Mouse (Mus musculus) c-Kit-positive CD71-negative TER-119-negative erythroid progenitor cells, embryonic 14.5 days (primary cell): ENCODE measurements around the gene Dock1.

Experiments
- DNase-seq: peaks from one replicate; pipeline ENCODE4 v3.0.0-alpha.2; 2013; ENCODE audit warnings: low read depth

Dock1 gene

DNA sequence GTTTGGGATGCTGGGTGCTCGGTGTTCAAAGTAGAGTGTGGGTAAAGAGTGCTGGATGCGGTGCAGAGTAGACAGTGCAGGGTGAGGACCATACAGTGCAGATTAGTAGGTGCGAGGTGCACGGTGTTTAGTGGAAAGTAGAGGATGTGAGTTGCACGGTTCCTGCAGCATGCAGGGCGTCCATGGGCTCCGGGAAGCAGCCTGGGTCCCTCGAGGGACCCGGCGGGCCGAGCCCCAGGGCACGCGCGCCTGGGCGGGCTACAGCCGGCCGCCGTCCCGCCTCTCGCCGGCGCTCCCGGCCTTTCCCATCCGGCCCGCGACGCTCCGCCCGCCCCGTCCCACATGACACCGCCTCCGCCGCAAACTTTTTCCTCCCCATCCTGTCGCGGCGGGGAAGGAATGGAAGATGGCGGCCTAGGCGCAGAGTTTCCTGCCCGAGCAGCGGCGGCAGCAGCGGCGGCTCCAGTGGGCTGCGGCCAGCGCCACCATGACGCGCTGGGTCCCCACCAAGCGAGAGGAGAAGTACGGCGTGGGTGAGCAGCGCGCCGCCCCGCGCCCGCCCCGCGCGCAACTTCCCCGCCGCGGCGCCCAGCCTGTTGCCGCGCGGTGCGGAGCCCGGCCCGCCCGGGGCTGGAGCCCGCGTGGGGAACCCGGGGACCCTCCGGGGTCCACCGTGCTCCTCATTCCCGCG, at the start of gene Dock1:
Gene Dock1 (plus strand): TSS at position 343 of the 691 bp plus-strand sequence.
- no peak for DNase-seq

DNA sequence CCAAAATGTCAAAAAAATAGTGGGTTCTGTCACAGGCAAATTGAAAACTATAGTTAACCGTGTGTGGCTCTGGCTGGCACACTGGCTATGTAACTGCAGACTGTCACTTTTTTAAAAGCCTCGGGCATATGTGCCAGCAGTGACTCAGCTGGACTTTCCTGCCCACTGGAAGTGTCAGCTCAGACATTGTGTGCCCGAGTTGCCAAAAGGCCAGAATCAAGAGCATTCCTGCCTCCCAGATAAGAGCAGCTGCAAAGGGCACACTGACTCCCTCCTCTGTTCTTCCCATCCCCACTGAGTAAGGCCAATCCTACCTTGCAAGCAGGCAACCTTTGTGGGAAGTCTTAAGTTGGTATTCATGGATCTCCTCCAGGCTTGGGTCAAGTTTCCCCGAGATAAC, 42.5 kb upstream of the Dock1 start:
- DNase-seq, result no peak

DNA sequence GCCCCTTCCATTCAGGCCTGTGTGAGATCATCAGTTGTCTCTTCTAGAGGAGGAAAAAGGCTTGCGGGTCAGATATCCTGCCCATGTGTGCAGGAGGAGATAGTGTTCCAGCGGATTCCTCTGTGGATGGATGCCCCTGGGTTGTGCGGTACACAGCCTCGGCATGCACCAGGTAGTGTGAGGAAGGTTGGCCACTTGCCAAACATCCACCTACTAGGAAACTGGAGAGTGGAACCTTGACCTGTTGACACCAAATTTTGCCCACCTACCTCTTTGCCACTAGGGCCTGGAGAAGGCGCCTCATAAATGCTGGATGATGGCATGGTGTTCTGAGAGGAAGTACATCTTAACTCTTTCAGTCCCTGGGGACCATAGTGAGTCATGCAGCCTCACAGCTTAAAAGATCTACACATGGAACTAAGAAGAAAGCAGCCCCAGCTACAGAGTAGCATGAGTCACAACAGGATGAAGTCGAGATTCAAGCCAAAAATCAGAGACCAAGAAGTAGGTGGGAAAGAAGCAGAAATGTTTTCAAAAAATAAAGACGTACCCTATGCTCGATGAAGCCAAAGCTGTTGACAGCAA, 20.1 kb upstream of the Dock1 start:
- no peak for DNase-seq

DNA sequence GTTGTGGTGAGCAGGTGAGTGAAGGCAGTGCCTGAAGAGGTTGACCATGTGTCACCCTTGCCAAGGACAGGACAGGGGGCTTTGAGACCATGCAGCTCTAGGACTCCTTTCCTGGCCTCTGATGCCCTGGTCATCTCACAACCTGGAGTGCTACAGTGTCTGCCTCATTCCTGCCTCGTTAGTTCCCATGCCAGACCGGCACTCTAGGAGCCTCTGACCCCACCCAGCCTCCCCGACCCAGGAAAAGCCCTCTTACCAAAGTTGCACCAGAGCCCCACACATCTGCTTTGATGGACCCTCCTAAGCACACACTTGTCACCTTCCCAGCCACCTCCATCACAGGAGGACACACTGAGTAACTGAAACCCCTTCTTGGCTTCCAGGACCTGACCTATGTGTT, 19.4 kb upstream of the Dock1 start:
- DNase-seq, result no peak

DNA sequence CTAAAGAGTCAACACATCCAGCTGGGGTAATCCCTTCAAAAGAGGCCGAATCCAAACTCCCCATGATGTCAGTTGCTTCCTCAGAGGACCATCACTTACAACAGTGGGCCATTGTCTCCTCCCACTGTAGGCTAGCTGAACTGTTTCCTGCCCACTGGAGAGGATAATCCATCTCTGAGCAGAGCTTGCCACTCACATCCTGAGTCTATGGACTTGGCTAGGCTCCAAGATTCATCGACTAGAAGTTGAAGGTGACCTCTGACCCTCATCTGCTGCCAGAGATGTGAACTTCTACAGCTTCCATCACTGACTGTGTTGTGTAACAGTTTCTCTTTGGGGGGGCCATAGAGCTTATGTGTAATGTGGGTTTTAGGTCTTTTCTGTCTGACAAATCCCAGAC, 7.2 kb upstream of the Dock1 start:
- no peak for DNase-seq

DNA sequence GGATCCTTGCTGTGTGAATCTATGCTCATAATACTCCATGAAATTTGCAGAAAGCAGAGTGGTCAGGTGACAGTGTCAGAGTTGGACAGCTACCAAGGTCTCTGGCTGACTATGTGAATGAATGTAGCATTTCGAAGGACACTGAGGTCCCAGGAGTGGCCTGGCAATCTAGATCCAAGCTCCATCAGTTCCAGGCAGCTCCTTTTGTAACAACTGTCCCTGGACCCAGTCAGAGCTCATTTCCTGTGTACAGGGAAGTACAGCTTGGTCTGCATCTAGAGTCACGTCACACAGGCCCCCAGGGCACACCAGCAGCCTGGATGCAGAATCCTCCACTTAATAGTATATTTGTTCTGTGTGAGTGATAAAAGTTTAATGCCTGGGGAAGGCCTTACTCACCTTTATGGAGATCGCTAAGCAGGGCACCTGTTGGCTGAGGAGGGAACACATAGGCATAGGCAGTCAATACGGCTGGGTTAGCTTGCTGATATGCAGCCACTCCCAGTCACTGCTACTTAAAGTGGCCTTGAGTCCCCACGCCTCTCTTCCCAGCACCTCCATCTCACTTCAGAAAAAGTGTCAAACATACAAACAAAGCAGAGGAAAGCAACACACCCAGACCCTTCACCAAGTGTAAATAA, 4.7 kb upstream of the Dock1 start:
- no peak for DNase-seq

DNA sequence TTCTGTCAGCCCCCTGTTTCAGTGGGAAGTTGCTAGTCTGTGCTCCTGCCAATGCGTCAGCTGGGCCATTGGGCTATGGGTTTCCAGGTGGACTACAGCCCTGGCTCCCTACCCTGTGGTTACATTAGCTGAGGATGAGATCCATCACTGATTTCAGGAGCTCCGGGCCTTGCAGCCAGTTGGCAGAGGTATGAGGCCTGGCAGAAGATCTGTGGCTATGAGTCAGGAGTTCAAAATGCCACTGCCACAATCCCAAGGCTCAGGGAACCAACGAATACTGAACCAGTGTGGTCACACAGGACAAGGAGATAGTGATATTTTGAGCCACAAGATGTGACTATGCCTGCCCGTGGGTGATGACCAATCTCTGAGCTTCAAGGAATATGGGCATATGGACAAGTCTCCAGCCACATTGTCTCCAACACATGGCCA, 3.2 kb upstream of the Dock1 start:
- no peak for DNase-seq

DNA sequence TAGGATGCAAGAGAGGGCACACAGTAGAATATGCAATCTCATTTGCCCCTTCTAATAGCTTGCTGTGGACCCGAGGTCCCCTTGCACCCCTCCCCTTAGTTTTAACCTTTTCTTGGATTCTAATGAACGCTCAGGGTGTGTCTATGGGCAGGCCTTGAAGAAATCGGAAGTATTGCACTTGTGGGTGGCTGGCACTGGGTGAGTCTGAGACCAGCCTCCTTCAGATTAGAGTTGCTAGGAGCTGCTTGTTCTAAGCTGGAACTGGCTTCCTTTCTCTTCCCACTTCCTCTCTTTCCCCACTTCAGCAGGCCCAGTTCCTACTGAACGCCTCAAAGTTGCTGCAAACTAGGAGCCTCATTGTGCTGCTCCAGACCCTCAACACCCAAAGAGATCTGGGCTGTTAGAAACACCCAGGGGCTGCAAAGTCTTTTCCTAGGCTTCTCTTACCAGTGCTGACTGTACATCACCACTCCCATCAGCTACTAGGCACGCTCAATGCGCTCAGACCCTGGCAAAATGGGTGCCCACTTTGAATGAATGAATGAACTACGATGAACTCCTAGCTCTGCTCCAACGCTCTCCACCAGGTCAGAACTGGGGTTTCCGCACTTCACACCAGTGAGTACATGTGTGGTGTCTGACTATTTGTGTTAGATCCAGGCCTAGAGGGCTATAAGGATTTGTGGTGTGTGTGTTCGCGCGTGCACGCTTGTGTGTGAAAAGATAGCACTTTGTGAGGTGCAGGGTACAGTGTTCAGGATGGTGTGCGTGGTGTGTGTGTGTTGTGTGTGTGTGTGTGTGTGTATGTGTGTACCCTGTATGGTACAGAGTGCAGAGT, 761 bp upstream of the Dock1 start:
- no peak for DNase-seq

DNA sequence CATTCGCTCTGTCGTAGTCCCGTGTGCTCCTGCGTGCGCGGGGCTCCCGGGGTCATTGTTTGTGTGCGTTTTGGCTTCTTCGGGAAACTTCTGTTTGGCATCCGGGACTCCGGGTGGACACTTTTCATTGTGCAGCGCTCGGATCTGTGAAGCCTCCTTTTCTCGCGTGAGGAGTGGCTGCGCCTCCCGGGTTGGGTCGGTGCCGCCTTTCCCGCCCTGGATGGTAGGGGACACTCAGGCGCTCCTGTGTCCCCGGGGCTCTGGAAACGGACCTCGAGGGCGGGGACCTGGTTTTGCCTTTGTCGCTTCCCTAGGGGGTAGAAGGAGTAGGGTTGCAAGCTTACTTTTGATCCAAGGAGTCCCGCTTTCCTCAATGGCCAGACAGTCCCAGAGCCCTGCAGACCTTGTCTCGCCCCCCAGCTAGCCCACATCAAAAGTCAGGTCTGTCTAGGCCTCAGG, 578 bp downstream of the Dock1 start:
- no peak for DNase-seq

DNA sequence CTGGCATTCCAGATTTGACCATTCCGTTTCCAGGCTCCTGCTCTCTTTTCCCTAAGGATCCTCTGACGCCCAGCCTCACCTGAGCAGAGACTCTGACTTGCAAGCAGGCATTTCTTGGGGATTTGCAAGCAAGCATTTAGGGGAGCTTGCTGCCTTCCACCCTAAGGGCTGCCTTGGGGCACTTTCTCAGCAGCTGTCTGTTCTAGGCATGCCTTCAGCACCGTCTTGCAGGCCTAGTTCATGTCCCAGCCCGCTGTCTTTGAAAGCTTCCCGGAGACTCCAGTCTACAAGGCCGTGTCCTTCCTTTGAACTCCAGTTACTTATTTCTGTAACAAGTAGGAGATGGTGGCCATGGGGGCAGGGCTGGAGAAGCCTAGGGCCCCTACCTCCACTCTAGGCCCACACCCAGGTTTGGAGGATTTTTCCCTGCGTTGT, 1.0 kb downstream of the Dock1 start:
- no peak for DNase-seq

DNA sequence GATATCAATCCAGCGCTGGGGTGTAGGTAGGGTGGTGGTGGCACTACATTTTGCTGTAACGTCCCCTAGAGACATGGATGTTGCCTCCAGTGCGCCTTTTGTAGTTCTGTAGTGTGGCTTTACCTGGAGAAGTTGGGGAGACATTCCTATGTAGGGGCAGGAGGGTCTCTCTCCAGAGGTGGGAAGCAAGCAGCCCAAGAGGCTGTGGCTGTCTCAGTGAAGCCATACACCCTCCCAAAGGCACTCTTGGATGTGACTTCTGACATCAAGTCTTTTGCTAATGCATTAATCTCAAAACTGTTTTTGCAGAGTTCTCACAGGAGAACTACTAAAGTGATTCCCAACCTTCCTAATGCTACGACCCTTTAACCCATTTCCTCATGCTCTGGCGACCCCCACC, 2.7 kb downstream of the Dock1 start:
- DNase-seq, result no peak

DNA sequence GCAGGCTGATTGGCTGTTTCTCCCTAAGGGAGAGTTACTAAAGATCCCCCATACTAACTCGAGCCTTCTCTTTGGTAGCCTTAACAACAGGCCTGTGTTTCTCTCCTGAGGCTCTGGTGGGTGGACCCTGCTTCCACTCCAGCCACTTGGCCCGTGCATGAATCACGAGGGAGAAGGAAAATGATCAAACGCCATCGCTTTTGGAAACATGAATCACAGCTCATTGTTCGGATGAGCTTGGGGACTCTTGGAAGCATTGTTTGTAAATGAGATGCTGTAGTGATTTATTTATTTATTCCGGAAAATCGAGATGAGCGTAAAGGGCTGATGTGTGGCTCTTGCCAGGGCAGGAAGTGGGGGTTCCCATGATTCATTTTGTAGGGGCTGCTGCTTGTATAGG, 3.5 kb downstream of the Dock1 start:
- no peak for DNase-seq

DNA sequence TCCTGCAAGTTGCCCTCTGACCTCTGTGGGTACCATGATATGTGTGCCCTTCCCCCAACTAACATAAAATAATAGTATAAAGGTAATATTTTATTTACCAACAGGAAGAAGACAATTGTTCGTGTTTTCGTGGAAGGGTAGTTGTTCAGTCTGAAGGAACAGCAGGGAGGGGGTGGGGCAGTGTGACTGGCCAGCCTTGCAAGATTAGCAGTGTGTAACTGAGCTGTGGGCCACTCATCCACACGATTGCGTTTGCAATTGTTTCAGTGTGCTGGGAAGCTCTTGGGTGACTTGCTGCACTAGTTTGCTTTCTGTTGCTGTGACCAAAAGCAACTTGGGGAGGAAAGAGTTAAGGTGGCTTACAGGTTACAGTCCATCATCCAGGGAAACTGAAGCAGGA, 7.4 kb downstream of the Dock1 start:
- DNase-seq, result no peak

DNA sequence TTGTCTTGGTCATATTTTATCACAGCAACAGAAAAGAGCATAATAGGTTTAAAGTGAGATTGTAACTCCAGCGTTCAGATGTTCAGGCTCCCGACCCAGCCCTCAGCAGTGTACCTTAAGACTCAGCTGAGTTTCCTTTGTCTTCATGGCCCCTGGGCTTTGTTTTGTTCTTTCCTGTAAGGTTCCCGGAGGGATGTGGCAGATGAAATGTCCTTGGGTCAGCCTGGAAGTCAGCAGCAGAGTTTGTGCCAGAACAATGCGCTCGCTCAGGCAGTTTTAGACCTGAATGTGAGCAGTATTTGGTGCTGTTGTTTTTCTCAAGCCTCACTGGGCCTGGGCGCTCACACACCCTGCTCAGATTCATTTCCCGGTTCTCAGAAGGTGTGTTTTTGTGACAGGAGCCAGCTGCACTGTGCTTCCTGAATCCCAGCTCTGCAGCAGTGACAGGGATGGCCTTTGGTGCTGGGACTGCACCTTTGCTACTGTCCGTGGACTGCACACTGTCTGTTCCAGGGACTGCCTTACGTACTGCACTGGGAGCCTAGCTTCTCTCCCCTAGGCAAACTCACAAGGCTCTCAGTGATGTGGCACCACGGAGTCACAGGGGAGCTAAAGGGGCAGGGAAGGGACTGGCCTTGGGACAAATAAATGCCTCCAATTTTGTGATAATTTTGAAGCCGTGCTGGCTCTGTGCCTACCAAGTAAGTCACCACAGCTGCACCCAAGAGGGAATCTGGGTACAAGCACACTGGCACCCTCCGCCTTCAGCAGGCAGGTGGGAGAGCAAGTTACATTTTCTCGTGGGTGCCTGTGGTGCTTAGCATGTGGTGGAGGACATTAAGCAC, 9.1 kb downstream of the Dock1 start:
- DNase-seq, result no peak

DNA sequence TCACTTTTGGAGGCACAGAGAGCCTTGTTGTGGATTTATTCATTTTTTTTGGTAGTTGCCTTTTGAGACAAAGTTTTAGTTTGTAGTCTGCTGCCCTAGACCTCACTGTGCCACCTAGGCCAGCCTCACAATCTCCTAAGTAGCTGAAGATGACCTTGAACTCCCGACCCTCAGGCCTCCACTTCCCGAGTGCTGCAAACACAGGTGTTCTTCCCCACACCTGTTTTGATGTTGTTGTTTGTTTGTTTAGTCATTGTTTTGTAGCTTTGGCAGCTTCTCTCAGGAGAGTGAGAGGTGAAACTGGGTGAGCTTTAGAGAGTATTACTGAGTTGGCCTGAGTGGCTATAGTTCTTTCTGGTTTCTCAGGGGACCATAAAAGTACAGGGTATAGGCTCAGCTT, 9.7 kb downstream of the Dock1 start:
- DNase-seq, result no peak

DNA sequence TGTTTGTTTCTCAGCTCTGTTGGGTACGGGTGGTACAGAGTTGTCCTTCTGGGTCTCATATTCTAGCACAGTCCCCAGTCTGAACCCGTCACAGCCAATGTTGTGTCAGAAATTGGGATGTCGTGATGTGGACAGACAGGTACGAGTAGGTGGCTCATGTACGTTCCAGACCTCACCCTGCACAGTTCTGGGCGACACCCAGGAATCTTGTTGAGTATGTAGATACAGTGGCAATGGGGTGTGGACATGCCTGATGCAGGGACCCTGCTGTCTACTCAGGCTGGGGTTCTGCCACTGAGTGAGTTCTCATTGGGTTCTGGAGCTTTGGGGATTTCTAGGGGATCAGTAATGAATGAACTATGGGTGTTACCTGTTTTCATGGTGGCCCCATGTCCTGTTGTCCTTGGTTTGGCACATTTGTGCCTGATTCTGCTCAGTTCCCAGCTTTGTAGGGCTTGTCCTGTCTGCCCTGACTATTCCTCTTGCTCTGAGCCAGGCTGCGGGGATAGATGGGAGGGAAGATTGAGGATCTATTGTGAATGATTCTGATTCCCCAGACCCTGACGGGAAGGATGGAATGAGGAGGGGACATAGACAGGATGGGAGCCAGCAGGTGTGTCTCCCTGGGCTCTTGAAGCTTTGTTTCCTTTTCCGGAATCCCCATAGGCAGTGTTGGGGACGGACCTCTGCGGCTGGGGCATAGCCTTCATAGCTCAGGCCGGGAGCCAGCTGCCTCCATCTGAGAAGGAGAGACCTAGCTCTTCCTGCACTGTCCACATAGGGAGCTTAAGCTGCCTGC, 11.5 kb downstream of the Dock1 start:
- no peak for DNase-seq

DNA sequence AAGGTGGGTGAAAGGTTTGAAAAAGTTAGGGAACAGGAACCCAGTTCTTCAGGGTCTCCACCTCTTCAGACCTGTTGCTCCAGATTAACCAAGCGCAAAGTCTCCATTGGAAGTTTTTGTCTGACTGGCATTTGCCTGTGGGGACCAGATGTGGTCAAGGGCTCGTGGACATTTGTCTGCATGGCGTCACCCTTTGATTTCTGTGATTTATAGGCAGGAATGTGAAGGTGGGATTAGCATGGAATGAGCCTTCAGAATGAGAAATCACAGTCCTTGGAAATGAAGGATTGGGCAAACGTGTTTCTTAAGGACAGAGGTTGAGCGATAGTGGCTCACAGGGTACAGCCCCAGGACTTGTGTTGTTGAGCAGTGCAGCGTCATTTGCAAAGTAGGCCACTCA, 17.9 kb downstream of the Dock1 start:
- no peak for DNase-seq

DNA sequence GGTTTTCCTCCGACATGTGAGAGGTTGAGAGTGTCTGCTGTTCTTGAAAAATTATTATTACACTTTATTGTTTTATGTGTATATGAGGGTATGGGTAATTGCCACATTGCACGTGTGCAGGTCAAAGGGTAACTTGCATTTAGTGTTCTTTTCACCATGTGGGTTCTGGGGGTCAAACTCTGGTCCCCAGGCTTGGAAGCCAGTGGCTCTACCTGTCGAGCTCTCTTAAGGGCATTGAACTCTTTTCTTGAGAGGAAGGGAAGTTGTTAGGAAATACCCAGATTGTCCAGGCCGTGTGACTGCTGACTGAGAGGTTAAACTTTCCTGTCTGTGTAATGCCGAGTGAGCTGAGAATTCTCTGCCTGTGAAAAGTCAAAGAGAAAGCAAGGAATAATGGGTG, 19.7 kb downstream of the Dock1 start:
- no peak for DNase-seq

DNA sequence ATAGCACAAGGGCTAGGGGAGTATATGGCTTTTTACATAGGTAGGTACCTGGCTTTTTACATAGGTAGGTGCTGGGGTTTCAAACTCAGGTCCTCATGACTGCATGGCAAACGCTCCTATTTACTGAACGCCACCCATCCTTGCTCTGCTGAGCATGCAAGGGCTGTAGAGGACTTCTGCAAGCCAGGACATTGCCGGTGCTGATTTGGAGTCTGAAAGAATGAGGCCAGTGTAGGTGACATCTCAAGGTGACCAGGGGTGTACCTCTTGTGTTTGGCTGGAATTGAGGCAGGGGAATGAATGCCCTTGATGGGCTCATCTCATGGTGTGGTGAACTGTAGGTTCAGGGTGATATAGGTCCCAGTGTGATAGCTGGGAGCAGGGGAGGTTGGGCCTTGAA, 20.4 kb downstream of the Dock1 start:
- DNase-seq, result no peak

DNA sequence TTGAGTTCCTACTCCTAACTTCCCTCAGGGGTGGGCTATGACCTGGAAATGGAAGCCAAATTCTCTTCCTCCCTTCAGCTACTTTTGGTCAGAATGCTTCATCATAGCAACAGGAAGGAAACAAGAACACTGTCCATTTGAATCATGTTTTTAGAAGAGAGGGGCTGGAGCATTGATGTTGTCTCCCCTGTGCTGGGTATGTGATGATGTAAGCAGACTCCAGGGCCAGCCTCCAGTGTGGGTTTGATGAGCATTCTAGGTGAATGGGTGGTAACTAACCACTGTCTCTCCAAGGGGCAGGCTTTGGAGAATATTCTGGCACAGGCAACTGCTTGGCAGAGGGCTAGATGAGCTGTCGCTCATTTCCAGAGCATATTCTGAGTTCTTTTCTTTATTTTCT, 22.9 kb downstream of the Dock1 start:
- no peak for DNase-seq

DNA sequence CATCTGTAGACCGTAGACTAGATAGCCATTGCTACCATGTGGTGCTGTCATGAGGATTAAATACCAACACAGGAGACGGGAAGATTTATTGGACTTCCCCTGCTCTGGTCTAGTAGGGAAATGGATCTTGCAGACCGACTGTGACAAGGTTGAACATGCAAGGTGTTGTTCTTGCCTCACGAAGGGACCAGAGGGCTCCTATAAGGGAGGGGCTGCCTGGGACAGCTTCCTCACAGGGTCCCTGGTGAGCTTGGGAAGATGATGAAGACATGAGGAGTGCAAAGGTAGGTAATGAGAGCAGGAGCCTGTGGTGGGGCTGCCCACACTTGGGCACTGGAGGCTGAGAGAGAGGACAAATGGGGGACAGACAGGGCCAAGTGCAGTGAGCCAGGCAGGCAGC, 25.0 kb downstream of the Dock1 start:
- DNase-seq, result no peak
